Mouse (Mus musculus): Measurements from ENCODE around the gene Sec13.

GRCm38 (mm10) chr6:113721061-113721460, 19.5 kb downstream of the Sec13 start:
- TF ChIP-seq POLR2A (IDR thresholded peaks at IDR 0.05; ENCODE audit: insufficient read length, low read depth) (no peak), MAX (IDR thresholded peaks at IDR 0.05; ENCODE audit: low read depth) (no peak)
